Mouse (Mus musculus) neural tube, embryonic 11.5 days (tissue): ENCODE results near the gene Prkd3. TPM values are rescaled to one million over a fixed set of nuclear protein-coding genes. Genes with fewer than 3 reads are reported as not detected.

Experiments
- ATAC-seq: fragments of 200-750 bp; cut with Nextera tagmentation; 2 replicates; pipeline ENCODE4 v1.8.0; 2017; ENCODE audit warnings: moderate number of reproducible peaks, mild to moderate bottlenecking, moderate TSS enrichment, moderate library complexity; ENCODE audit not compliant: insufficient read depth, low FRiP score, low TSS enrichment
- DNase-seq: peaks from one replicate; pipeline ENCODE4 v3.0.0-alpha.2; 2015; ENCODE audit warnings: low spot score
- H3K27ac ChIP-seq: fragments of 300-500 bp; sonication (generic); 2 replicates; pipeline ENCODE4 v1.5.1; 2014; ENCODE audit warnings: low read depth, mild to moderate bottlenecking, low read length
- H3K27me3 ChIP-seq: fragments of 300-500 bp; sonication (generic); 2 replicates; pipeline ENCODE4 v1.6.1; 2014; ENCODE audit warnings: mild to moderate bottlenecking, low read length, mixed read lengths; ENCODE audit not compliant: control insufficient read depth, insufficient read depth
- H3K36me3 ChIP-seq: fragments of 300-500 bp; sonication (generic); 2 replicates; pipeline ENCODE4 v1.6.1; 2014; ENCODE audit warnings: mild to moderate bottlenecking, low read length, moderate library complexity, mixed read lengths; ENCODE audit not compliant: control insufficient read depth, insufficient read depth
- H3K4me1 ChIP-seq: fragments of 300-500 bp; sonication (generic); 2 replicates; pipeline ENCODE4 v1.6.1; 2014; ENCODE audit warnings: low read length, mixed read lengths; ENCODE audit not compliant: control insufficient read depth, insufficient read depth
- H3K4me2 ChIP-seq: fragments of 300-500 bp; sonication (generic); 2 replicates; pipeline ENCODE4 v1.6.1; 2014; ENCODE audit warnings: low read depth, mild to moderate bottlenecking, moderate library complexity
- H3K4me3 ChIP-seq: fragments of 300-500 bp; sonication (generic); 2 replicates; pipeline ENCODE4 v1.5.1; 2014; ENCODE audit warnings: low read depth, low read length
- H3K9ac ChIP-seq: fragments of 300-500 bp; sonication (generic); 2 replicates; pipeline ENCODE4 v1.6.1; 2014; ENCODE audit warnings: mild to moderate bottlenecking, low read length
- H3K9me3 ChIP-seq: fragments of 300-500 bp; sonication (generic); 2 replicates; pipeline ENCODE4 v1.6.1; 2016; ENCODE audit warnings: low read length; ENCODE audit not compliant: control insufficient read depth
- WGBS: fragments of 180-500 bp; shearing (Covaris S2); extraction: QIAGEN DNeasy Blood & Tissue Kit; methylation state at CpG from one replicate; pipeline ENCODE4 v1.1.7; 2014; 5-methylcytosine and 5-hydroxymethylcytosine counted together
- polyA plus RNA-seq: library from polyadenylated mRNA; unstranded; fragments of >200 nt; fragmentation: Nextera tagmentation; extraction: Ambion mirVana; gene quantifications from 2 replicates; pipeline ENCODE4 v1.2.1, GENCODE M21; 2014

Prkd3 gene
- polyA plus RNA-seq, 1 experiment from 2014 or later = 45.7 TPM

GRCm38 (mm10) chr17:79019726-79020207 is 849 bp downstream of the Prkd3 start:
- Histone ChIP-seq H3K4me1 (peaks cover 12% of the 10 kb centered on the region; the same call in 1 of the 2 replicates), H3K36me3 (no peaks in the 10 kb centered on the region), H3K4me2 (peak overlapping the region; percentile 64), H3K4me3 (peak overlapping the region; percentile 70), H3K27ac (peak overlapping the region; percentile 93), H3K9me3 (no peaks in the 10 kb centered on the region), H3K9ac (peak overlapping the region; percentile 82), H3K27me3 (no peaks in the 10 kb centered on the region)
- WGBS = under 1% methylated on average over 18 of the region's 18 CpGs
- ATAC-seq = peak; percentile 13
- DNase-seq = peak; percentile 25

DNA sequence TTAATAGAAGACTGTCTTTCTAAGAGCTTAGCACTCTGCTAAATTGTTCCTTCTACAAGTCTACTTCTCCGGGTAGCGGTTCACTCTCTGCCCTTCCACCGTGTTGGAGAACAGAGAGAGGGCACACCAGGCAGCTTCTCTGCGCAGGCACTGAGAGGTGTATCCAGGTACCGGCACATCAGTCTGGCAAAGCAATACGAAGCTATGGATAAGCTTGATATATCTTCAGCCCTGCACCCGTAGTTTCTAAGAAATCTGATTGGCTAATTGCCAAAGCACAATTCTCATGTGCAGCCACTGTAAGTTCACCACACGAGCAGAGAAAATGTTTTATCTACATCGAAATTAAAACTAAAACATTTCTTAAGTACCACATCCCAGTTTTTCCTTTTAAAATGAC is 2.2 kb downstream of the Prkd3 start:
- Histone ChIP-seq H3K4me2 (no peak overlapping the region), H3K4me3 (no peak overlapping the region), H3K27ac (no peak overlapping the region), H3K4me1 (peaks cover 12% of the 10 kb centered on the region; the same call in 1 of the 2 replicates), H3K27me3 (no peaks in the 10 kb centered on the region), H3K9me3 (no peaks in the 10 kb centered on the region), H3K9ac (no peak overlapping the region), H3K36me3 (no peaks in the 10 kb centered on the region)
- DNase-seq (no peak), ATAC-seq (no peak)
- WGBS = 74% methylated on average over 9 of the region's 9 CpGs

DNA sequence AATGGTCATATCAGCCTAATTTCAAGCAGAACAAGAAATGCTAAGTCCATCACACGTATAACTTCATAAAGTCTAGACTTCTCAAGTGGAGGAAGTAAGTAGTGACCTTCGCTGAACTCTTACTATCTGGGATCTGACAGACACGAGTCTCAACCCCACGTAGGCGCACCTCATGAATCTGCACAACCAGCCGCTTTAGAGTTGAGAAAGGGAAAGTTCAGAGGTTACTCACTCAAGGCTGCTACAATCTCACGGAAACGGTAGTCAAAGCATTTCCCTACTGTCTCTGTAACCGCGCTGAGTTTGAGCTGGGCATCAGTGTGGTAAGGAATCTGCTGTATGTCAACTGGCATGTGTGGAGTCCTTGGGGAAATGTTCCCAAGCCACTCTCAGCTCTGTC is 4.8 kb downstream of the Prkd3 start:
- H3K27ac ChIP-seq = no peak overlapping the region
- DNase-seq (no peak), ATAC-seq (no peak)
- H3K9me3 ChIP-seq = no peaks in the 10 kb centered on the region
- H3K27me3 ChIP-seq = no peaks in the 10 kb centered on the region
- H3K4me3 ChIP-seq = no peak overlapping the region
- H3K4me2 ChIP-seq = no peak overlapping the region
- H3K36me3 ChIP-seq = peaks cover 6% of the 10 kb centered on the region
- no peak overlapping the region for H3K9ac ChIP-seq
- WGBS = 87% methylated on average over 10 of the region's 10 CpGs
- peaks cover 12% of the 10 kb centered on the region; the same call in 1 of the 2 replicates for H3K4me1 ChIP-seq

- Histone ChIP-seq H3K4me3 (no peak overlapping the region), H3K4me1 (peaks cover 12% of the 10 kb centered on the region; the same call in 1 of the 2 replicates), H3K9me3 (no peaks in the 10 kb centered on the region), H3K9ac (no peak overlapping the region), H3K27me3 (no peaks in the 10 kb centered on the region), H3K4me2 (no peak overlapping the region), H3K27ac (no peak overlapping the region), H3K36me3 (peaks cover 6% of the 10 kb centered on the region)
- no peak for DNase-seq
- no peak for ATAC-seq
- 97% methylated on average over 2 of the region's 2 CpGs for WGBS
These were observed 5.5 kb downstream of the Prkd3 start for GRCm38 (mm10) chr17:79014911-79015685.

DNA sequence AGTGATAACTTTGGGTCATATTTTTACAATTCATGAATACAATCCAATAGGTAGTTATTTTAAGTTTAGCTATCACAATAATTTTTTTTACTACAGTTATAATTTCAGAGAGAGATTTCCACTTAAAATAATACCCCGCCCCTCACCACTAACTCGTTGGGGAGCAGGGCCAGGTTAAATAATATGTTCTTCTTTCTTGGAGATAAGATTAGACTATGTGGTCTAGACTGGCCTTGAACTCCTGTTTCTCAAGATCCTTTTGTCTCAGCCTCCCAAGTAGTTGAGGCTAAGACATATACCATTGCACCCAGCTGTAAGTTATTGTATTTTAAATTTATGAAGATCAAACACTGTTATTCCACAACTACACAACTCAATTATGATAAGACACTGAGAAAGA is 7.0 kb downstream of the Prkd3 start:
- WGBS = 93% methylated on average over 2 of the region's 2 CpGs
- Histone ChIP-seq H3K27ac (no peak overlapping the region), H3K9ac (no peak overlapping the region), H3K4me1 (peaks cover 3% of the 10 kb centered on the region; the same call in 1 of the 2 replicates), H3K9me3 (no peaks in the 10 kb centered on the region), H3K4me3 (no peak overlapping the region), H3K36me3 (peaks cover 6% of the 10 kb centered on the region), H3K27me3 (no peaks in the 10 kb centered on the region), H3K4me2 (no peak overlapping the region)
- DNase-seq (no peak), ATAC-seq (no peak)

DNA sequence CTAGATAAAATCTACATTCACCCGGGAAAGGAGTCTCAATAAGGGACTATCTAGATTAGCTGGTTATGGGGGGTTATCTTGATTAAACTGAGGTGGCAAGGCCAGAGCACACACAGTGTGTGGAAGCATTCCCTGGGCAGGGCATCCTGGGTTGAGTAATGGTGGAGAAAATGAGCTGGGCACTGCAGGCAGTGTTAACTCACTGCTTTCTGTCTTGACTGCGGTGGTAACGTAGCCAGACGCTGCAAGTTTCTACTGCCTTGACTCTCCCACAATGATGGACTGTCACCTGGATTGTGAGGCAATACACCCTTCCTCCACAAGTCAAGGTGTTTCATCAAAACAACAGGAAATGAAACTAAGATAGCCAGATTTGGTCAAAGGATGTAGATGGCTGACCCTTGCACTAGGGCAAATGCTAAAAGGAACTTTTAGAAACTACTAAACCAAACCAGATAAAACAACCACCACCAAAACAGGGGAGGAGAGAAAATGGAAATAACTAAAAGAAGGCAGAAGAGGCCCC is 20.8 kb downstream of the Prkd3 start:
- WGBS = over 99% methylated on average over 4 of the region's 4 CpGs
- Histone ChIP-seq H3K4me2 (no peak overlapping the region), H3K4me1 (no peaks in the 10 kb centered on the region), H3K36me3 (no peaks in the 10 kb centered on the region), H3K27ac (no peak overlapping the region), H3K9ac (no peak overlapping the region), H3K27me3 (no peaks in the 10 kb centered on the region), H3K9me3 (no peaks in the 10 kb centered on the region), H3K4me3 (no peak overlapping the region)
- no peak for DNase-seq
- no peak for ATAC-seq

DNA sequence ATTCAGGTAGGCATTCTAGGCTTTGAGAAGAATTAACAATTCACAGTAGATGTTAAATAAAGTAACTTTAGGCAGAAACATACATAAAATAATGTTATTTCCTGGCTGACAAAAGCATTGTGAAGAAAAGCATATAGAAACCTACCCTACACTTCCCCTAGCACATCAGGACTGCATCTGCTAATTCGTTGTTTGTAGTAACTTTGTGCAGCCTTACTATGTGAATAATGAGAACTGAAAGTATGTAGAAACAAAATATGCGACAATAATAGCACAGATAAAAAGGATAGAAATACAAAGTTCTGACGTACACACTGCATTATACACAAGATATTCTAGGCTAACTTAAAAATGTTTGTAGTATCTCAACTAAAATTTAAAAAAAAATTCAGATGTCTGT is 21.4 kb downstream of the Prkd3 start:
- no peak overlapping the region for H3K9ac ChIP-seq
- no peaks in the 10 kb centered on the region for H3K9me3 ChIP-seq
- no peak for ATAC-seq
- H3K4me1 ChIP-seq = no peaks in the 10 kb centered on the region
- WGBS = 95% methylated on average over 3 of the region's 3 CpGs
- no peaks in the 10 kb centered on the region for H3K27me3 ChIP-seq
- no peak overlapping the region for H3K27ac ChIP-seq
- no peak for DNase-seq
- no peak overlapping the region for H3K4me2 ChIP-seq
- H3K4me3 ChIP-seq = no peak overlapping the region
- H3K36me3 ChIP-seq = no peaks in the 10 kb centered on the region

DNA sequence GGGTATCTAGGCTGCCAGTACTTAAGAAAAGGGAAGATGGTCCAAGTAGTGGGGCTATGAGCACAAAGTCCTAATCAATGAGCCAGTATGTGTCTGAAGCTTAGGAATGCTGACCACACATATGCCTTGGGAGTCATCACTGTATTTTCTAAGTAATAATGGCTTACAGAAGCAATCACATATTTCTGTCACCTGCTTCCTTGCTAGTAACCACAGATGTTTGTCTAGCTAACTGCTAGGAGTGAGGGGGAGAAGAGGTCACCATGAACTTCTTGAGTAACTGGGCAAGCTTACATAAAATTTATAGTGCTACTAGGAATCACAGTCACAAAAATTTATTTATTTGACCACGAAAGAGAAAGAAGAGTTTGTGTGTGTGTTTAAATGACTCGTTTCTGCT is 22.5 kb downstream of the Prkd3 start:
- no peak overlapping the region for H3K4me2 ChIP-seq
- H3K9ac ChIP-seq = no peak overlapping the region
- no peak for ATAC-seq
- H3K9me3 ChIP-seq = no peaks in the 10 kb centered on the region
- H3K36me3 ChIP-seq = no peaks in the 10 kb centered on the region
- 85% methylated on average over 2 of the region's 2 CpGs for WGBS
- no peaks in the 10 kb centered on the region for H3K4me1 ChIP-seq
- no peak overlapping the region for H3K27ac ChIP-seq
- H3K4me3 ChIP-seq = no peak overlapping the region
- H3K27me3 ChIP-seq = no peaks in the 10 kb centered on the region
- DNase-seq = no peak
